Mouse (Mus musculus): ENCODE results near the gene Capn10. TPM values are rescaled to one million over a fixed set of nuclear protein-coding genes. Genes with fewer than 3 reads are reported as not detected.

The Capn10 gene
- 10 to 100 TPM; 46.4 to 47.1 TPM for total RNA-seq (2021)
- long read RNA-seq, experiment 1, transcript Capn10-201 (12 exons, 2,902 nt) = major isoform, 20 of 48 reads
- long read RNA-seq, experiment 1, transcript Capn10-202 (4 exons, 1,268 nt) = minor isoform, 17 of 48 reads
- long read RNA-seq, experiment 1, partial matches to known transcripts = 4 of 48 reads
- long read RNA-seq, experiment 1, other reads (novel, unspliced or antisense) = 7 of 48 reads
- long read RNA-seq, experiment 2, transcript Capn10-201 (12 exons, 2,902 nt) = major isoform, 25 of 56 reads
- long read RNA-seq, experiment 2, transcript Capn10-202 (4 exons, 1,268 nt) = minor isoform, 20 of 56 reads
- long read RNA-seq, experiment 2, partial matches to known transcripts = 5 of 56 reads
- long read RNA-seq, experiment 2, other reads (novel, unspliced or antisense) = 5 of 56 reads

DNA sequence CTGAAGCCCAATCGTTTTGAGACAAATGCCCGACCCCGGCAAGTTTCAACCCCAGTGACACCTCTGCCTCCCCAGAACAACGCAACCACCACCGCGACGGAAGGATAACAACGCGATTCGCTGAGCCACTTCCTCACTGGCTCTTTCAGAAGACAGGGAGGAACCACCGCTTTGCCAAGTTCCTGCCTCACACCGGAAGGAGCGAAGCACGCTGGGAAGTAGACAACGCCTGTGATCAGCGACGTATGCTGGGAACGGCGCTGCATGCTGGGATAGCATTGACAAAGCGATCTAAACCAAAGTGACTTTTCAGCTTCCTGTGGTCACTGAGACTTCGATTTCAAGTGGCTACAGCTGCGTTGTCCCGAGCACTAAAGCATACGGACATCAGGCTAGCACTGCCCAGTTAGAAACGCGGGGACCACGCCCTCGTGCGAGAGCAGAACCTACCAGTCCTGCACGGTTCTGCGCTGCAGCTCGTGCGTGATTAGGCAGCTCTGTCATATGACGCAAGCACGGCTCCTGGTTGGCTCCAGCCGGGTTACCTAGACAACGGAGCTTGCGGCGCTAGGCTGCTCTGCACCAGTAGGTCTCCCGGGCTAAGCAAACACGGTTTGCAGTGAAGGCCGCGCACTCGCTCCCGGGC is at the start of gene Capn10:
TSS of gene Capn10 (plus strand) at position 195 of the 646 bp plus-strand sequence.
- no peak; the same call in 1 of the 2 replicates for TF ChIP-seq CTCF (conservative IDR thresholded peaks at IDR 0.05)
- H3K4me3 ChIP-seq = peak within 1 kb of the TSS; percentile 75
- peak within 1 kb of the TSS; percentile 97 for H3K27ac ChIP-seq

DNA sequence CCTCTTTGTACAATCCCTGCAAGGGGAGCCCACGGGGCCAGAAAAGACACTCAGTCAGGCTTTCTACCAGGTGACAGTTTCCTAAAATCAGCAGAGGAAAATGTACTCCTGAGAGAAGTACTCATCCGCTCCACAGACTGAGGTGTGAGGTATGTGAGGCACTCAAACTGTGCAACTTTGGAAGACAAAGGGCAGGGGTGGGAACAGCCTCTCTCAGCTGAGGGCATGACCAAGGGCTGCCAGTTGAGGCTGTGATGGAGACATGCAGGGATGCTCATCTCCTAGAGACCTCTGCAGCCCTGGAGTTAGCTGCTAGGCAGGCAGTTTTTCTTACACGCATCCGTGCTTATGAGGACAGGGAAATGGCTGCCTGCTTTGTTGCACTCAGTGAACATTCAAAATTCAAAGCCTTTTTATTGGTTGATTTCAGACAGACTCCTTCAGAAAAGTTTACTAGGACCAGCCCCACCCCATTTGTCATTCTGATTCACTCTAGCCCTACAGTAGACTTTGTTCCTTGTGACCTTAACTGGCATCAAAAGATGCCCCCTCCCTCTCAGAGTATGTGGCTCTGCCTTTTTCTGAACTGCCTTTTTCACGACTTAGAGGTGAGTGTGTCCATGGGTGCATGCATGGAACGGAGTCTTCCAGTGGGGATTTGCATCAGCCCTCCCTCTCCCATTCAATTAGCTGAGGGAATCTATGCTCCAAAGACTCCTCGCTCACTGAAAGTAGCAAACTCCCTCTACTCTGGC is 45.1 kb upstream of the Capn10 start:
- H3K4me3 ChIP-seq = no peak overlapping the region
- H3K27ac ChIP-seq = no peak overlapping the region
- no peak for TF ChIP-seq CTCF (conservative IDR thresholded peaks at IDR 0.05)
- DNase-seq (ENCODE audit: low spot score in 2 of 2) = no peak

More for the DNA sequence above, at the start of gene Capn10:
- peak; percentile 93 to 97 for DNase-seq (ENCODE audit: low spot score in 2 of 2)

DNA sequence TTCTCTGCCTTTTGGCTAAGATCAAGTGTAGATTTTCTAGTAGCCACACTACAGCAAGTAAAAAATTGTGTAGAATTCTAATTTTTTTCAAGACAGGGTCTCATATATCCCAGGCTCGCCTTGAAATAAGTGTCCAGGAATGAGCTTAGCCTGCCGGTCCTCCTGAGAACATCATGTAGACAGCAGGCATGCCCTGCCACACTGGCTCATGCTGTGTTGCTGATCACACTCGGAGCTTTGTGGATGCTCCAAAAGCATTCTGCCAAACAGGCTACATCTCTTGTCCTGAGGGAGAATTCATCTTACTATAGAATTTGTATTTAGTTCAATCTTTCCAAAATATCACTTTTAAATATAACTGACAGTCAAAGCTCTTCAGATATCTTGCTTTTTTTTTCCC is 41.4 kb upstream of the Capn10 start:
- Histone ChIP-seq H3K27ac (no peak overlapping the region), H3K4me3 (no peak overlapping the region)
- TF ChIP-seq CTCF (conservative IDR thresholded peaks at IDR 0.05) = no peak
- DNase-seq (ENCODE audit: low spot score in 2 of 2) = no peak

DNA sequence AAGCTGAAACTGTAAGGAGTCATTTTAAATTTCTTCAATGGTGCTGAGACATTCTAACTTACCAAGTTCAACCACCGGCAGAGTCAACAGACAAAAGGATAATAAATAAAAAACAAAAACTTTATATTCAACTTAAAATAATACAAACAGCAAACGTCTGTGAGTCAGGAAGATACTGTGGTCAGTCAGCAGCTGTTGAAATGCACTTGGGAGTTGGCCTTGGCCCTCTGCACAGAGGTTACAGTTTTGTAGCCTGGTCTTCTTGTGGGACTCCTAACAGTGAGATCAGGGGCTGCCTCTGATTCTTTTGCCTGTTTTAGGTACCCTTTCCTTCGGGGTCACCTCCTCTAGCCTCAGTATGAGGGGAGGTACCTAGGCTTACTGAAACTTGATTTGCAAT is 40.3 kb upstream of the Capn10 start:
- H3K4me3 ChIP-seq = no peak overlapping the region
- no peak overlapping the region for H3K27ac ChIP-seq
- no peak for DNase-seq (ENCODE audit: low spot score in 2 of 2)
- no peak for TF ChIP-seq CTCF (conservative IDR thresholded peaks at IDR 0.05)

DNA sequence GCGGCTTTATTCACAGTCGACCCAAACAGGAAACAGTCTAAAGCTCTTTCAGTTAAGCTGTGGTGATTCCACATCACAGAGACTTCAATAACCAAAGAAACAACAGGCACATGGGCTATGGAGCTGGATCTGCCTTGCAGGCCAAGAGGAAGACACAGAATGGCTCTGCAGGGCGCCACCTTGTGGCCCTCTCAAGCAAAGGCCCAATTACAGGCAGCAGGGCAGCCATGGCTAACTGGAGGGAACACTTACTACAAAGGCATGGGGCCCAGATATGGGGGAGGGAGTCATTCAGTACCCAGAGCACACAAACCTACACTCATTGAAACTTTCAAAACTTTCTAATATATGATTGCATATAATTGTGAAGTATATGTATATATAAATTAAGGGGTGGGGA is 39.1 kb upstream of the Capn10 start:
- Histone ChIP-seq H3K27ac (no peak overlapping the region), H3K4me3 (no peak overlapping the region)
- DNase-seq (ENCODE audit: low spot score in 2 of 2) = peak; percentile 83 to 84
- peak; percentile 97 for TF ChIP-seq CTCF (conservative IDR thresholded peaks at IDR 0.05)

DNA sequence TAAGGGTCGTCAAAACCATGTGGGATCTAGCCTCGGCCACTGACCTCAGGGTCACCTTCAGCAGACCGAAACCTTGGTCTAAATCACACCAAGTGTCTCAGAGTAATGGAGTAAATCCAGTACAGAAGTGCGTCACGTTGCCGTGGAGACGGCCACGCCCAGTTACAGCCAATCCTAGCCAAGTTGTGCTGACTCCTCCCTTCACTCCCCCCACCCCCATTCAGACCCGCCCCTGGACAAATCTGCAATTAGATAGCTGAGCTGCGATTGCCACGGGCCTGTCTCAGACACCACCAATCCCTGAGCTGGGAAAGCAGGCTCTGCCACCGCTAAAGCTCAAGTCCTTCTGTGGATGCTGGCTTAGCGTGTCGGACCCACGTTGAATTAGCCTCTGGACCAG is 31.4 kb upstream of the Capn10 start, which contains the start of gene Ankmy1:
TSS of gene Ankmy1 (minus strand) at position 121 of the 400 bp plus-strand sequence.
- peak within 1 kb of the TSS; percentile 61 for H3K27ac ChIP-seq
- peak; percentile 47 to 55 for DNase-seq (ENCODE audit: low spot score in 2 of 2)
- TF ChIP-seq CTCF (conservative IDR thresholded peaks at IDR 0.05) = no peak
- no peak within 1 kb of the TSS for H3K4me3 ChIP-seq

DNA sequence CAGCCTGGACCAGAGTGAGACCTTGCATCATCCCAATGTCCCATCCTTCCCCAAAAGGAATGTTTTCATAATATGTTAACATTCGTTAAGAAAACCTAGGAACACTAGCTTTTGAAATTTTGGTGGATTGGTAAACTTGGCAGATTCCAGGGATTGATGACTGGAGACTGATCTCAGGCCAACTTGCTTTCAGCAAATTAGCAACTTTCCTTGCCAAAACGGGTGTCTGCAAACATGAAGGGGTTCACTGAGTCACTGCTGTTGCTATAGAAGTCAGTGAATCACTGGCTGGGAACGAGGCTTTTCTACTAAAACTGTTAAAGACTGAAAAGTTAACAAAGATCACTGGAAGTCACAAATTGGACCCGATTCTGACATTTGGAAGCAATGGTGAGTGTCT is 30.5 kb upstream of the Capn10 start:
- Histone ChIP-seq H3K4me3 (no peak overlapping the region), H3K27ac (peak overlapping the region; percentile 61)
- no peak for TF ChIP-seq CTCF (conservative IDR thresholded peaks at IDR 0.05)
- DNase-seq (ENCODE audit: low spot score in 2 of 2) = peak; percentile 39 to 61

DNA sequence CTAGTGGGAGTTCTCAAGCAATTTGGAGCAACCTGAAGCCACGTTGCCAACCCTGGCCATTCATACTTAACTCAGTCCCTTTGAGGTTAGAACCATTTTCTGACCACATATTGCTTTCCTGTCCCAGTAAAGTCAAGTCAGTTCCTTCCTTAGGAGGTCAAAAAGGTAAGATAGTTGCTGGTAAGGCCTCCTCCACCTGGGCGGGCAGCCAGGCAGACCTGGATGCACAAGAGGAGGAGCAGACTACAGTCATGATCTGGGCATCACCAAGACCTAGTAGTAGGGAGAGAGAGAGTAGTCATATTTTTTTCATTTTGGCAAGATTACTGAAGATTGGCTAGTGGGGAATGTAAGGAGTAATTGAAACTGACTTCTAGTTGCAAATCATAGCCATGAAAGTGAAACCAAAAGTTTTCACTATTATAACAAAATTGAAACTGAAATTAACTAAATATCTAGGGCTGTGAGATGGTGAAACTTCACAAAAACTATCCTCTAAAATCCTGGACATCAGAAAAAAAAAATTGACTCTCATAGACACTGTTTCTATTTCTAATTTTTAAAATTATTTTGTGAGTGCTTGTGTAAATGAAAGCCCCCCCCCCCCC is 28.4 kb upstream of the Capn10 start:
- no peak for TF ChIP-seq CTCF (conservative IDR thresholded peaks at IDR 0.05)
- Histone ChIP-seq H3K27ac (no peak overlapping the region), H3K4me3 (no peak overlapping the region)
- DNase-seq (ENCODE audit: low spot score in 2 of 2) = no peak

DNA sequence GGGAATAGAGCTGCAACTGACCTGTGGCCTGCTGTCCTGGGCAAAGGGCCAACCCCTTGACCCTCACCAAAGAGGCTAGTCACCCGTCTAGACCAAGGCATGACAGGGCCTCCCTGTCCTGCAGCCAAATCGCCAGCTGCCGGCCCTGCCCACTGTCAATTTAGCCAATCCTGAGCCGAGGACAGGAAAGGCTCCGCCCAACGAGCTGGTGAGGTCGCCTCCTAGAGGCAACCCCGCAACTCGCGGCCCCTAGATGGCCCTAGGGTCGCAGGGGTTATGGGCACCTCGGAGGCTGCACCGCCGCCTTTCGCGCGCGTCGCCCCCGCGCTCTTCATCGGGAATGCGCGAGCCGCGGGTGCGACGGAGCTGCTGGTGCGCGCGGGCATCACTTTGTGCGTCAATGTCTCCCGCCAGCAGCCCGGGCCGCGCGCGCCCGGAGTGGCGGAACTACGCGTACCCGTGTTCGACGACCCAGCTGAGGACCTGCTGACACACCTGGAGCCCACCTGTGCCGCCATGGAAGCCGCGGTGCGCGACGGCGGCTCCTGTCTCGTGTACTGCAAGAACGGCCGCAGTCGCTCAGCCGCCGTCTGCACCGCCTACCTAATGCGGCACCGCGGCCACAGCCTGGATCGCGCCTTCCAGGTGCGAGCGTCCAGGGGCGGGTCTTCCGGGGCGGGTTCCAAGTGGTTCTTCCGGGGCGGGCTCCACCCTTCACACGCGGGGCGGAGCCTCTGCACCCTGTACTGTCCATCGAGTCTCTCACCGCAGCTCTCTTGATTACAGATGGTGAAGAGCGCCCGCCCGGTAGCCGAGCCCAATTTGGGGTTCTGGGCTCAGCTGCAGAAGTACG is 27.2 kb upstream of the Capn10 start, which contains the start of gene Dusp28:
TSS of gene Dusp28 (plus strand) at position 203 of the 853 bp plus-strand sequence.
- Histone ChIP-seq H3K27ac (peak within 1 kb of the TSS; percentile 97), H3K4me3 (peak within 1 kb of the TSS; percentile 91)
- DNase-seq (ENCODE audit: low spot score in 2 of 2) = peak; percentile 80 to 86
- TF ChIP-seq CTCF (conservative IDR thresholded peaks at IDR 0.05) = peak; percentile 78

DNA sequence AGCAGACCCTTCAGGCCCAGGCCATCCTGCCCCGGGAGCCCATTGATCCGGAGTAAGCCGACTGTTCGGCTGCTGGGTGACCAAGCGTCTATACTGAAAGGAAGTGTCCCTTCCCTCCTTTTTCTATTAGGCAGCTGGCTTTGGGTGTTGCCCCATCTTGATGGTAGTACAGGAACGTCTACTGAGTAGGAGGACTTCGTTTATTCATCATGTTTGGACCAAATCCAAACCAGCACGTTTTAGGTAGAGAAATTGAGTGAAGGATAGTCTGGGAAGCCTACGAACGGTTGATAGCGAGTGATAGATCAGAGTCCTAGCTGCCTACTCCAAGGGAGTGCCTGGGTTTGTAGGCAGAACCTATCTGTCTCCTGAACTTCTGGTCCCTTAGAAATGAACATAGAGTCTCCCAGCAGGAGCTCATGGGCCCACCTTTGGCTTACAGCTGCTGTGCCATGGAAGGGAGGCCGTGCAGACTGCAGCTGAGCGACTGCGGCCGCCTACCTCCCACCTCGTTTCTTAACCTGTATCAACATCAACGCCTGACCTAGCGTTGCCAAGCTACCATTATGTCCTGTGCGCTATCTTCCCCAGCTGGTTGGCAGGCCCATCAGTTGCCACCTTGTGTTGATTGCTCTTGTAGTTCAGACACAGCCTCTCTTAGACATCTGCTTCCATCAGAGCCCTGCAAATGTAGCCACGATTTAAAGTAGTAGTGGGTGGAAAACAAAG is 26.4 kb upstream of the Capn10 start:
- H3K27ac ChIP-seq = peak overlapping the region; percentile 97
- no peak for TF ChIP-seq CTCF (conservative IDR thresholded peaks at IDR 0.05)
- no peak for DNase-seq (ENCODE audit: low spot score in 2 of 2)
- peak overlapping the region; percentile 91 for H3K4me3 ChIP-seq

DNA sequence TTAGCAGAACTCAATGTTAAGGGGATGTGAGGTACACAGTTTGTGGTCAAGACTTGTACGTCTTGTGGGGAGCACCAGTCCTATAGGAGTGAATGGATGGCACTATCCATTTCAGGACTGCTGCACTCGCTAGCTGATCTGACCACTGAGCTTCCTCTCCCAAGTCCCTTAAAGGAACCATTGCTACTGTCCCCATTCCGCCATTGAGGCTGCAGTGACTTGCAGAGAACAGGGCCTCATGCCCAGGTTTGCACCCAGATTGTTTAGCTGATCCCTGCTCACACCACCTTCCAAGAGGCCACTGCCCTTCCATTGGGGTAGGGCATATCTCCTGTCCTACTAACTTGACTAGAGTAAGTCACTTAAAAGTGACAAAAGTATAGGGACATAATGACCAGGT is 25.5 kb upstream of the Capn10 start:
- no peak for TF ChIP-seq CTCF (conservative IDR thresholded peaks at IDR 0.05)
- no peak for DNase-seq (ENCODE audit: low spot score in 2 of 2)
- Histone ChIP-seq H3K27ac (no peak overlapping the region), H3K4me3 (no peak overlapping the region)
